ENCODE assay signal across 10 mouse cellular contexts in the genomic region with DNA sequence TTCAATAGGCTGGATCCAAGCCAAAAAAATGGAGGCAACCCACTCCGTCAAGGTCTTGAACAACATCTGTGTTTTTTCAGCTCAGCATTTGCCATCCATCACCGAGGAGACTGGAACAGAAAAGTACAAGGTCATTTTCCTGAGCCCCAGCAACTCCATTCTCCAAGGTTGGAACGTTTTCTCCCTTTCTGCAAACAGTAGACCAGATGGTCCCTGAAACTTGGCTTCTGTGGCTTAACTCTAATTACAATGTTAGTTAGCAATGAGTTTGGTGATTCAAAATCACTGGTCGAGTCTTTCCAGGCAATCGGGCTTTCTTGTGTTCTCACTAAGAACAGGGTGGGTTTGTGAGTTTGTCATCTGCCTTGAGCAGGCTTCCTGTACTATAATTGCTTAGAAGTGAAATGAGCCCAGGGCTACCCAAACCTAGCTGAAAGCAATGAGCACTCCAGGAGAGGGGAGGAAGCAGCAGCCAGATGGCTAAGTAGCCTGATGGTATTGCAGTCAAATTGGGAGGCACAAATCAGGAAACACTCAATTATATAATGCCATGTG.
A peak's percentile ranks its signal among the peaks of the same experiment; 100 is the strongest.
DNase-seq lines count a peak whose midpoint lies in the region; ATAC-seq lines count a peak whose summit lies in the region.
"Had no signal": no experiment of that assay in that cellular context is flagged by ENCODE, and none has a peak within 500 bp of the region (broad histone marks: within the 10 kb centered on the region; RNA-seq: fewer than 3 reads in every experiment).

No protein-coding gene starts in this region.

- WGBS in heart, embryonic 10.5 days = 72% methylated on average over 5 of the region's 5 CpGs
- WGBS in lung, embryonic 16.5 days = 41% methylated on average over 5 of the region's 5 CpGs
- 49% methylated on average over 5 of the region's 5 CpGs for WGBS in forebrain, embryonic 16.5 days

- peak; percentile 41 for ATAC-seq in lung, embryonic 16.5 days (ENCODE audit: low read depth)
- ATAC-seq in forebrain, embryonic 16.5 days = peak; percentile 87
- ATAC-seq: midbrain, embryonic 16.5 days had no signal

- H3K4me2 ChIP-seq in lung, embryonic 16.5 days (ENCODE audit: low read depth, low read length) = no peak overlapping the region
- H3K4me2 ChIP-seq in forebrain, embryonic 16.5 days (ENCODE audit: low read length) = no peak overlapping the region

- no peak overlapping the region for H3K27ac ChIP-seq in heart, embryonic 10.5 days
- no peak overlapping the region for H3K27ac ChIP-seq in lung, embryonic 16.5 days (ENCODE audit: low read length)
- 0 out of 2 replicates have a peak overlapping the region, but pooled peaks have one; percentile 12 for H3K27ac ChIP-seq in forebrain, embryonic 16.5 days (ENCODE audit: low read length)
- H3K27ac ChIP-seq: liver, embryonic 14.5 days had no signal

- H3K4me1 ChIP-seq in heart, embryonic 10.5 days = no peaks in the 10 kb centered on the region
- H3K4me1 ChIP-seq in lung, embryonic 16.5 days (replicated peaks; ENCODE audit: control insufficient read depth, insufficient read depth, low read length) = peaks cover 7% of the 10 kb centered on the region; the same call in 1 of the 2 replicates
- H3K4me1 ChIP-seq in forebrain, embryonic 16.5 days (replicated peaks; ENCODE audit: control insufficient read depth, insufficient read depth, low read length) = no peaks in the 10 kb centered on the region

- DNase-seq in heart, adult 18-20 months = peak; percentile 47 to 61
- DNase-seq in heart, embryonic 10.5 days (ENCODE audit: low spot score) = no peak
- DNase-seq in lung, adult 18-20 months = no peak
- peak; percentile 38 for DNase-seq in layer of hippocampus, adult 9-11 months
- no peak for DNase-seq in urinary bladder, adult 2 months (ENCODE audit: low spot score)
- DNase-seq in thymus, postnatal 36 days = no peak

- H3K36me3 ChIP-seq in heart, embryonic 10.5 days = no peaks in the 10 kb centered on the region
- no peaks in the 10 kb centered on the region for H3K36me3 ChIP-seq in lung, embryonic 16.5 days (ENCODE audit: control insufficient read depth, insufficient read depth, low read length)
- H3K36me3 ChIP-seq in forebrain, embryonic 16.5 days (ENCODE audit: control insufficient read depth, insufficient read depth) = no peaks in the 10 kb centered on the region

- H3K27me3 ChIP-seq in heart, embryonic 10.5 days (ENCODE audit: insufficient read depth, poor library complexity, severe bottlenecking) = no peaks in the 10 kb centered on the region
- H3K27me3 ChIP-seq in lung, embryonic 16.5 days (ENCODE audit: control insufficient read depth, insufficient read depth, low read depth, low read length) = no peaks in the 10 kb centered on the region
- H3K27me3 ChIP-seq in forebrain, embryonic 16.5 days (replicated peaks; ENCODE audit: control insufficient read depth, insufficient read depth, low read length) = no peaks in the 10 kb centered on the region

- no peak overlapping the region for H3K4me3 ChIP-seq in heart, embryonic 10.5 days
- no peak overlapping the region for H3K4me3 ChIP-seq in lung, embryonic 16.5 days (ENCODE audit: low read length)
- H3K4me3 ChIP-seq in forebrain, embryonic 16.5 days (replicated peaks; ENCODE audit: low read length) = no peak overlapping the region

- no peak overlapping the region for H3K9ac ChIP-seq in lung, embryonic 16.5 days (ENCODE audit: low read length)
- H3K9ac ChIP-seq in forebrain, embryonic 16.5 days (replicated peaks; ENCODE audit: low read depth, low read length) = no peak overlapping the region
- H3K9ac ChIP-seq: liver, embryonic 14.5 days had no signal

- no peaks in the 10 kb centered on the region for H3K9me3 ChIP-seq in heart, embryonic 10.5 days
- no peaks in the 10 kb centered on the region for H3K9me3 ChIP-seq in lung, embryonic 16.5 days (ENCODE audit: control insufficient read depth, low read length)
- no peaks in the 10 kb centered on the region for H3K9me3 ChIP-seq in forebrain, embryonic 16.5 days (ENCODE audit: control insufficient read depth, low read length)

Comparison
In these comparisons a context has a peak if more than half of its experiments do, and no peak if none do; other contexts are left out.
1. DNase-seq: peak in heart, adult 18-20 months (2 of 2) and layer of hippocampus, adult 9-11 months (single experiment); none in heart, embryonic 10.5 days (single experiment), lung, adult 18-20 months (0 of 2), urinary bladder, adult 2 months (single experiment) and thymus, postnatal 36 days (0 of 2).